Mouse (Mus musculus) myocyte (in vitro differentiated cells): ENCODE measurements at regions not wholly inside any gene's neighbourhood (a gene's known extent, or its start where the extent isn't known, plus 50 kb on each side); places are given as distances from the start of the nearest gene placed in this dataset.

Source experiments
- E2F4 ChIP-seq: IDR thresholded peaks from one replicate; pipeline ENCODE4 v1.6.1; 2011; ENCODE audit warnings: mild to moderate bottlenecking, control low read depth, moderate library complexity; ENCODE audit not compliant: insufficient read depth
- MAX ChIP-seq: IDR thresholded peaks from one replicate; pipeline ENCODE4 v1.6.1; 2011; ENCODE audit warnings: low read depth, mild to moderate bottlenecking, control low read depth
- MYOD1 ChIP-seq, 3 experiments: IDR thresholded peaks; one replicate each; pipeline ENCODE4 v1.6.1; 2011; ENCODE audit warnings: control low read depth in 2 of 3, low read depth in 2 of 3, mild to moderate bottlenecking in 2 of 3, moderate library complexity in 1 of 3; ENCODE audit not compliant: insufficient read length in 2 of 3, control insufficient read depth in 1 of 3
- POLR2A ChIP-seq: IDR thresholded peaks from one replicate; pipeline ENCODE4 v1.6.1; 2011; ENCODE audit warnings: low read depth, mild to moderate bottlenecking, control low read depth, moderate library complexity; ENCODE audit not compliant: insufficient read length
- REST ChIP-seq: IDR thresholded peaks from one replicate; pipeline ENCODE4 v1.6.1; 2011; ENCODE audit warnings: mild to moderate bottlenecking, control low read depth, moderate library complexity; ENCODE audit not compliant: insufficient read depth, insufficient read length
- TCF12 ChIP-seq: IDR thresholded peaks from one replicate; pipeline ENCODE4 v1.6.1; 2011; ENCODE audit warnings: mild to moderate bottlenecking, control low read depth; ENCODE audit not compliant: poor library complexity, insufficient read depth, severe bottlenecking

DNA sequence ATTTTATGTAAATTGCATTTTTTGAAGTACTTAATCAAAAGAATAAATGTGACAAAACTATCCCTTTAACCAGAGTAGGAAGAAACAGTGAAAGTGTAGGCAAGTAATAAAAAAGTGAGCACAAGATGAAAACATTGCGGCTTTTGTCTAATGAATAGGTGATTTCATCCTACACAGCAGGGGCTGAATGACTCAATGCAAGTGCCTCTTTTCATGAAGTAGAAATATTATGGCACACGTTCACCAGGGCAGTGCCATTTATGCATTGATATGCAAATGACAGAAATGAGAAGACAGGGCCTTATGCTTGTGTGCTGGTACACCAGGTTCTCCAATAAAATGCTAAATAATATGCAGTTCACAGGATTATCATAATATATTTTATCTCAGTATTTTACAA is 435.8 kb upstream of the Slitrk5 start:
- TF ChIP-seq TCF12 (no peak), POLR2A (no peak), REST (no peak), MYOD1 (IDR thresholded peaks at IDR 0.05; ENCODE audit: control insufficient read depth in 1 of 3, insufficient read length in 2 of 3, low read depth in 2 of 3) (no peak), E2F4 (no peak), MAX (no peak)
